Mouse (Mus musculus) thymus, postnatal 4 days (tissue): ENCODE measurements at regions not wholly inside any gene's neighbourhood (a gene's known extent, or its start where the extent isn't known, plus 50 kb on each side); places are given as distances from the start of the nearest gene placed in this dataset.

Source experiments
- DNase-seq: peaks from one replicate; pipeline ENCODE4 v3.0.0; 2021

GRCm38 (mm10) chr1:23602710-23603291, 158.8 kb upstream of the B3gat2 start:
- DNase-seq, result no peak

- no peak for DNase-seq
Observed at GRCm38 (mm10) chr1:23629366-23629765, 132.2 kb upstream of the B3gat2 start.

DNA sequence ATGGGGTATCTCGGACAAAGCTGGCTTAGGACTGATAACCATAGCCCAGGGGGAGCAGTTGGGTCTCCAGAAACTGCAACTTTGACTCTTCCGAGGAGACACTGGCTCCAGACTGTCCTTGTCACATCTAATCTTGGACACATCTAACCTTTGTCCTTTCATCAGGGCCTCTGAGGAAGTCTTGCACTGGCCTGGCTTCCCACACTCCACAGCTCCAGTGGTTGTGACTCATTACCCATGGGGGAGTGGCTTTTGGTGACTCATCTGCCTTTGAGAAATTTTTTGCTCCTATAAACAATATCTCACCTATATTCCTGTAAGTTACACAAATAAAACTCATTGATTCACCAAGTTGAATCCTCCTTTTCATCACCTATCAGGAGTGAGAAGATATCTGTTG, 116.5 kb upstream of the B3gat2 start:
- DNase-seq, result no peak

GRCm38 (mm10) chr1:23648875-23649506, 112.6 kb upstream of the B3gat2 start:
- no peak for DNase-seq

GRCm38 (mm10) chr1:23649886-23650285, 111.7 kb upstream of the B3gat2 start:
- no peak for DNase-seq

DNA sequence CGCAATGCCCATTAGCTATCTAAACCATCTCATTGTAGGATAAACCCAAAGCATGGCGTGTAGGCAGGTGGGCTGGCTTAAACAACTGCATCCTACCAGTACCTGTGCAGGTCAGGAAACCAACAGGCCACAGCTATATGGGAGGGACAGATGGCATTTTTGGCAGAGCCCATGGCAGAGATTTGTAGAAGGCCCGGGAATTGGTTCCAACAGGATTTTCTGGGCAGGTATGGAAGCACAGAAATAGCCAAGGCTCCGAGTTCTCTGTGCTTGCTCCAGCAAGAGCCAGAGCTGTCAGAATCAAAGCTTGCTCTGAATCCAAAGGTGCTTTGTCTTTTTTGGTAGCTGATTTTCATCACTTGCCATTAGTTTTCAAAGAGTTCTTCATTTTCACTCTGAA, 107.9 kb upstream of the B3gat2 start:
- no peak for DNase-seq

DNA sequence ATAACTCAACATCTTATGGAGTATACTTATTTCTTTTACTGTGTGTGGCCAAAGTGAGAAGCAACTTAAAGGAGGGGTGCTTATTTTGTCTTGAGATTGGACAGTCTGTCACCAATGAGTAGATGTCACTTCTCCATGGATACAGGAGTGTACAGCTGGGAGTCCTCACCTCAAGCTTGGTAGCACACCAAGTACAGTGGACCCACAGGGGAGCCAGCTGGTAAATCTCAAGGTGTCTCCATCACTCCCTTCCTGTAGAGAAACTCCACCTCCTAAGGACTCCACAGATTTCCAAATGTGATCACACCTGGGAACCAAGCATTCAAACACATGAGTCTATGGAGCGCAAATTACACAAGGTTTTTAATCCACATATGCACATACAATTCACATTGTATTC, 105.8 kb upstream of the B3gat2 start:
- no peak for DNase-seq

- DNase-seq, result no peak
Observed at GRCm38 (mm10) chr1:23656302-23656701, 105.3 kb upstream of the B3gat2 start.

GRCm38 (mm10) chr1:23656718-23657117, 104.8 kb upstream of the B3gat2 start:
- no peak for DNase-seq

DNA sequence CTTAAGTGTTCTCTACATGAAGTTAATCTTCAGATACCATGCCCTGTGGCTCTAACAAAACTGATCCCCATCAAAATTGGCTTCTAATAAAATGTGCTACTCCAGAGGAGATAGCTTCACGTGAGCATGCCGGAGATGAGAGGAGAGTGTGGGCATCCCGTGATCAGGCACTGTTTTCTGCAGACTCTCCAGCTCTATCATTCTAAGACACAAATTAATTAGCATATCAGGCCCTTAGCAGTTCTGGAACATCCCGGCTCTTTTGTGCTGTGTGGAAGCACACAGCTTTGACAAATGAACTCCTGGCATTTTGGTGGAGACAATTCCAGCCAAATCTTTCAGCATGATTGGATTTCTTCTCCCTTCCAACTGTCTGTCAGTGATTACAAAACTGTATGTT, 91.0 kb upstream of the B3gat2 start:
- DNase-seq, result no peak

- DNase-seq, result no peak
Observed at GRCm38 (mm10) chr1:23674357-23674756, 87.2 kb upstream of the B3gat2 start.

DNA sequence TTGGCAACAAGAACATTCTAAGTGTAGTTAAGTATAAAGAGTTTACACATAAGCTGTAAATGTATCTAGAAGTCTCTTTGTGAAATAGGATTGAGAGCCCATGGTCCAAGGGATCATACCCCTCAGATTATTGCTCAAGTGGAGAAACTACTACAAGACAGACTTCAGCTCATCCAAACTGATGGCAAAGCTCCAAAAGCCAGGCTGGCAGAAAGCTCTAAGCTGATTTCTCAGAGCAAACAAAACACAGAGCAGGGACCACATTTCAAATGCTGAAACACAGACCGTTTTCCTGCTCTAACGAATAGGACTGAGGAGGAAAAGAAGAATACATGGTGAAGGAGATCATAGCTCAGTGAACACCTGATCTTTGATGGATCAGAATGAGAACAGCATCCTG, 85.3 kb upstream of the B3gat2 start:
- no peak for DNase-seq

DNA sequence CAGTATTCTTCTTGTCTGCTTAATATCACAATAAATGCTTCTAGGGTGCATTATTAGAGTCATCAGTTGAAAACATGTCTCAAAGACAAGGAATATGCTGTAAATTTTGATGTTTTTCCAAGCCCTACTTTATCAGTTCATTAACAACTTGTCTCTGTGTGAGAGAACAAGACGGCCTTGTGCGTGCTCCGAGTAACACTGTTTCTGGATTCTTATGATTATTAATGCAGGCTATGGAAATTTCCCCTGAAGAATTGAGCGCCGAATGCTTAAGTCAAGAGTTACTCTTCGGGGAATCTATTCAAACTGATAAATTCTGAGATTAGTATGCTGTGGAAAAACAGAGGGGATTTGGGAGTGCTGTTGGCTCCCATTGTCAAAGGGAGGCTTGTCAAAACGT, 72.2 kb upstream of the B3gat2 start:
- no peak for DNase-seq

DNA sequence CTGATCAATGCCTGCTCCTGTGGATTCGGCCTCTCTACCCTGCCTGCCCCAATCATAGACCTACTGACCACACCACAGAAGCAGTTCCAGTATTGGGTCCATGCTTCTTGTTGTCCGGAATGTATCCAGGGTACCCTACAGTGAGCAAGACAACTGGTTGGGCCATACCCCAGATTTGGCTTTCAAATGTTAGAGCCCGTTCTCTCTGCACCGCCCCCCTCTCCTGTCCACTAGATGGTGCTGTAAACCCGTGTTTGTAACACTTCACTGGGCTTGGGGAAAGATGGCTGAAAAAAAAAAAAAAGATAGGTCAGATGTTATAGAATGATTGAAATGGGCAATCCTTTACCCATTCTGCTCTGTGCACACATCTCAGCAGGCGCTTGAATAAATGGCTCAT, 56.1 kb upstream of the B3gat2 start:
- DNase-seq, result peak; percentile 10

DNA sequence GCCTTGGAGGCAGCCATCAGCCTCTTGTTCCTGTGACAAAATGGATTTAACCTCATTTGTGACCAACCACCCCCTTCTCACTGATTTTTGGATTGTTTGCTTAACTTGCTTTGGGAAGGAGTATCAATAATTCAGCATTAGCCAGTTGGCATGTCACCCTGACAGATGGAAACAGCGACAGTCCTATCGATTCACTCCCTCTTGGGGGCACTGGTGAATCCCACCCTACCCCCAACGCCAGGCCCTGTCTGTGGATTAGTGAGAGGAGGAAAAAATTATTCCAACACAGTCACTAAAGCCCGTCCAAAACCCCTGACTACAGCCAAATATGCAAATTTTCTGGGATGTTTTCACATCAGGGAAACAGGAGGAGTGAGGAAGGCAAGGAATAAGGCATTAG, 55.1 kb upstream of the B3gat2 start:
- DNase-seq, result no peak
